Mouse (Mus musculus): ENCODE measurements around the gene Adamtsl1.

GRCm38 (mm10) chr4:86122431-86122830 is 608.5 kb downstream of the Adamtsl1 start:
- TF ChIP-seq CTCF (IDR thresholded peaks at IDR 0.05; ENCODE audit: control insufficient read depth, insufficient read depth, low read length) = no peak
- TF ChIP-seq POLR2A (IDR thresholded peaks at IDR 0.05; ENCODE audit: borderline replicate concordance, control insufficient read depth, low read depth, low read length) = no peak

Measured in bone marrow, adult 2 months (tissue).